Mouse (Mus musculus): ENCODE data around the gene Tent4b. TPM values are rescaled to one million over a fixed set of nuclear protein-coding genes. Genes with fewer than 3 reads are reported as not detected.

Tent4b gene
- polyA plus RNA-seq, 2 experiments from 2014 or later, result 7.6 to 13.7 TPM

DNA sequence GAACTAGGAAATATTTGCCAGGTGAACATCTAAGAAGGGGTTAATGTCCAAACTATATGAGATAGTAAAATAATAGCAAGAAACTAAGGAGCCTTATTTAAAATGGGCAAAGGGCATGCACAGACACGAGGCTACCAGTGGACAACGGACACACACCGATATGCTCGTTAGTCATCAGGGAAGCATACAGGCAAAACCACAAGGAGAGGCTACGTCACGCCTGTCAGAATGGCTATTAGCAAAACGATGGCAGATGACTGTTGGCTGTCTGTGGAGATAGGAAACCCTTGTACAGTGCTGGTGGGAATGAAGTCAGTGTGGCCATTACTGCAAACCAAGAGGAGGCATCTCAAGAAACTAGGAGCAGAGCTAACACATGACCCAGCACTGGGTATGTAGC is 81.9 kb downstream of the Tent4b start:
- ATAC-seq, result no peak

DNA sequence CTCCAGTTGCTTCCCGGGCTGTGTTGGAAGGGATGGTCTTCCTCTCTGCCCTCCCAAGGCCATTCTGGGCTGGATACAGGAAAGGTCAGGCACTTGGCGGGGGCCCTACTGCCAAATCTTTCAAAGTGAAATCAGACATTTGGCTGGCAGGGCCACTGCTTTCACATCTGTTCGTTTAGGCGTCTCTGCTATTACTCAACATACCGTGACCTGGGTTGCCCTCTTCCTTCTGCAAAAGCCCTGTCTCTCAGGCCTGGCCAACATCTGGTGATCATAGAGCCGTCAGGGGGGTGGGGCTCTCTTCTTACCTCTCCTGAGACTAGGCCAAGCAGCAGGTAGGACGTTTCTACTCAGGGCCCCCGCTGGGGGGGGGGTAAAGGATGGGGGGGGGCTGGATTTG is 83.7 kb downstream of the Tent4b start:
- ATAC-seq, result no peak

DNA sequence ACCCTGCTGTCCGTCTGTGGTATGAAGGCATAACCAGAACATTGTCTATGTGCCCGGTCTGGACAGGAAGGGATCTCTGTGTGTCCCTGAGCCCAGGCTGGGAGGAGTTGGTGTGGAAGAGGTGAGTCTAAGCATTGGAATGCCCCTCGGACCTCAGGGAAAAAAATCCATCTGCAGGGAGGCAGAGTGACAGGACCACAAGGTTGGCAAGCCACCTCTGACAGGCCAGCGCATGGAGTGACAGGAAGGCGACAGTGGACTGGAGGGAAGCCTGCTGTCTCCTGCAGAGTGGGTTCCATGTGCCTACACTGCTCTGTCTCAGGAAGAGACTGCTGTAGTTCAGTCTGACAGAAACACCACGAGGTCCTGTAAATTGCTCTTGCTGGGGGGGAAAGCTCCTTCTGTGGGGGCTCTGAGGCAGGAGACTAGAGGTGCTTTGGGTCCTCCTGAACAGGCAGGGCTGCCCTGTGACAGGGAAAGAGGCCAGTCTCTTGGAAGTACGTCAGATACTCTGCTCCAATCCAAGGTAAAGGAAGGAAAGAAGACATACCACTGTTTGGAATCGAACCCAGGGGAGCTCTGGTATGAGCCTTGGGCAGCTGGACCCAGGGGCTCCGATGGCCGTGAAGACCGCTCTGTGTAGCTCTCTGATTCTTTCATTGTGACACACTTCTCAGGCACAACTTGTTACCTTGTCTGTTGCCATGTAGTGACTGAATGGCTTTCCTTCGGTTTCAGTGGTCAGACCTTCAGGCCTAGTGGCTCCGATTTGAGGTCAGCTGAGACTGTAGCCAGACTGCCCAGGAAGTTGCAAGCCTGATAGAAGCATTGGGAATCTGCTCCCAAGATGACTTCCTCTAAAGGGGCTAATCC is 84.5 kb downstream of the Tent4b start:
- no peak for ATAC-seq

DNA sequence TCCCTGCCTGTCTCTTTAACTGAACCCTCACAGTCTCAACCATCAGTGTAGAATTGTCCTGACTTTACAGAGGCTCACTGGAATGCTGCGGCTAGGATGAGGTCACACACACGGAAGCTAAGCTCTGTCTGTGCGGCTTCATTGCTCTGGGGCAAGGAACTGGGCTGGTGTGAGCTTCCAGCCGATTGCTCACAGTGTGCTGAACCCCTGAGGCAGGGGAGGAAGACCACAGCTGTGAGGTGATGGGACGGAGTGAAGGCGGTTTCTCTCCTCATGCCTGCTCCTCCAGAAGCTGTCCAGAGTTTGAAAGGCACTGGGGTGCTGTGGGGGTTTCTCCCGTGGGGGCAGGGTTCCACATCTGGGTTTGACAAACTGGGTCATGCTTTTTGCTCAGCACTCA is 85.7 kb downstream of the Tent4b start:
- ATAC-seq, result no peak

DNA sequence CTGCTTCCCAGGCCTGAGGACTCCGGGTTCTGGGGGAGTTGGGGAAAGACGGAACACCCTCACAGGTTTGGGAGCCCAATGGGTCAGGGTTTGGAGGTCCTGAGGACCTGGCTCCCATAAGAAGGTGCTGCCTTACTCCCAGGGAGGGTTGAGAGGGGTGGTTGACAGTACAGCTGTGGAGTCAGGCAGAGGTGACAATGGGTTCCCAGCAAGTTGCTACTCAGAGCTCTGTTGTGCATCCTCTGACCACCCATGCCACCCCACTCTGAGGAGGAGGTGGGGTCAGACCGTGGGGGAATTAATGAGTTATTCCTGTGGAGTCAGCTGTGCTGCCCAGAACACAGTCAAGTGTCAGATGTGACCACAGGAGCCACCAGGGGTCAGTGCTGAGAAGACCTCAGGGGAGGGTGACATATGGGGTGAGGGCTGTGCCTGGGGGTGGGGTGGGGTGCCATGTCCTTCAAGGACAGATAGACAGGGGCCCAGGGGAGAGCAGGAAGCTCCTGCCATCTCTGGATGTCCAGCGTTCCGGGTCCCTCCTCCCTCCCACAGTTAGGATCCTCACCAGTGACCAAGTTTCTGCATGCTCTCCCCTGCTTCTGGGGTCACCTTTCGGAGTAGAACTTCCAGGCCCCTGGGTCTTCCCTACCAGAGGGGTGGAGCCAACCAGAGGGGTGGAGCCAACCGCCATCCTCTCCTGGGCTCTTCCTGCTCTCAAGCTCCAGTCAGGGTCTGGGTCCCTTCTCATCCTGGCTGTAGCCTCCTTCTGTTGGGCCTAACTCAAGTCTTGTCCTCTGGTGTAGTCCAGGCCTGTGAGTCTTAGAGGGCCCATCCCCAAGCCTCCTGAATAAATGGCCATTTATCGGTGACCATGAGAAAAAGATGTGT is 86.7 kb downstream of the Tent4b start:
- ATAC-seq, result no peak

DNA sequence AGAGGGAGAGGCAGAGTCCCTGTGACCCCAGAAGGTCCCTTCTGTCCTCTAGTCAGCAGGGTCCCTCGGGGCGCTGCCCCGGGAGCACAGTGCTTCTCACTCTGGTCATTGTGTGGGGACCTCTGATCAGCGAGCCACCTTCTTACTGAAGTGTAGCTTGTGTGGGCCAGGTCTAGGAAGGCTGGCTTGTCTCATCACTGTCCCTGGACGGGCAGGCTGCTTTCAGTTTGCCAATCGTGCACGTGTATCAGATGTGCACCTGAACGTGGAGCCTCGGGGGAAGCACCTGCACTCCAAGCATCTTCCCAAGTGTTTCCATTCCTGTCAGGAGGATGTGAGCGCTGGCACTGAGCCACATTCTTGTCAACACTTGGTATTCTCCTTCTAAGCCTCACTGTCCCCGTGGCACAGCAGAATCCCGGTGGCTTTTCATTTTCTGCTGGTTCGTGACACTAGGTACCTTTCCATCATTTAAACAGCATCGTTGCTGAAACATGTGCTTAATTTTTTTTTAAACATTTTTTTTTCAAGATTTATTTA is 87.5 kb downstream of the Tent4b start:
- no peak for ATAC-seq

DNA sequence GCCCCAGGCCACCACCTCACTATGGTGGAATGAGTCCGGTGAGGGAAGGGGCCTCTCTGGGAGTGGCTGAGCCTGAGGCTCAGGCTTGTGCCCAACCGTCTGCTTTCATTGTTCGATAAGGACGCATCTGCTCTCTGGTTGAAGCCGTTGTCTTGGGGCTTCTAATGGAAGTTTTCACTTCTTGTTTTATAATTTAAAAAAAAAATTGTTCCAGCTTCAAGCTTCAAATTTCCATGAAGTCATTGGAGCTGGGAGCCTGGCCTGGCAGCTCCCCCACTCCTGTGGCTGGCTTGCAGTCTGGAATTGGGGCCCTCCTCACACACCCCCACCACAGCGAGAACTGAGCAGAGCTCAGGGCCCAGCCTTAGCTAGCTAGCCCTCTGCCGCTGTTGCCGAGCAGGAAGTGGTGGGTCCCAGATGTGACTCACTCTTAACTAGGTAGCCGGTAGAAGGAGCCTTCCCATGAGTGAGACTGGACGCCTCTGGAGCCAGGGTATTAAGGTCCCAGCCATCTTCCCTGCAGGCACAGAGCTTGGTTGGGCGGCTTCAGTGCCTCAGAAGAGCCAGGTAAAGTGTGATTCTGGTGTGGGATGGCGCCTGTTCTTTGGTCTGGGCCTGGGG is 89.7 kb downstream of the Tent4b start:
- ATAC-seq, result peak; percentile 84

DNA sequence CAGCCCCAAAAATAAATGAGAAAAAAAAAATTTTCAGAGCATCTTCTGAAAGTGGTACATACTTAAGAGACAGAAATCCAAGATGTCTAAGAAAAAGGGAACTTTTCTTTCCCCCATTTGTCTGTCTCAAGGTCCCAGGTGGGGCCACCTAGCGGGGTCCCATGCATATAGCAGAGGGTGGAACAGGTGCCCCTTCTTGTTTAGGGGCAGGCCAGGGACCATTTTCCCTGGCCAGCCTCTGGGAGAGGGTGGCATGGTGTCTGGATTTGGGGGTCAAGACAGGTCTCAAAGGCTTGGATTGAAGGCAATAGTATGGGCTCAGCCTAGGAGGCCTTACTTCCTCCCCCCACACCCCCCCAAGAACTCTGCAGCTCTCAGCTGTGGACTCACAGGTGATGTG is 90.9 kb downstream of the Tent4b start:
- ATAC-seq, result peak; percentile 15

DNA sequence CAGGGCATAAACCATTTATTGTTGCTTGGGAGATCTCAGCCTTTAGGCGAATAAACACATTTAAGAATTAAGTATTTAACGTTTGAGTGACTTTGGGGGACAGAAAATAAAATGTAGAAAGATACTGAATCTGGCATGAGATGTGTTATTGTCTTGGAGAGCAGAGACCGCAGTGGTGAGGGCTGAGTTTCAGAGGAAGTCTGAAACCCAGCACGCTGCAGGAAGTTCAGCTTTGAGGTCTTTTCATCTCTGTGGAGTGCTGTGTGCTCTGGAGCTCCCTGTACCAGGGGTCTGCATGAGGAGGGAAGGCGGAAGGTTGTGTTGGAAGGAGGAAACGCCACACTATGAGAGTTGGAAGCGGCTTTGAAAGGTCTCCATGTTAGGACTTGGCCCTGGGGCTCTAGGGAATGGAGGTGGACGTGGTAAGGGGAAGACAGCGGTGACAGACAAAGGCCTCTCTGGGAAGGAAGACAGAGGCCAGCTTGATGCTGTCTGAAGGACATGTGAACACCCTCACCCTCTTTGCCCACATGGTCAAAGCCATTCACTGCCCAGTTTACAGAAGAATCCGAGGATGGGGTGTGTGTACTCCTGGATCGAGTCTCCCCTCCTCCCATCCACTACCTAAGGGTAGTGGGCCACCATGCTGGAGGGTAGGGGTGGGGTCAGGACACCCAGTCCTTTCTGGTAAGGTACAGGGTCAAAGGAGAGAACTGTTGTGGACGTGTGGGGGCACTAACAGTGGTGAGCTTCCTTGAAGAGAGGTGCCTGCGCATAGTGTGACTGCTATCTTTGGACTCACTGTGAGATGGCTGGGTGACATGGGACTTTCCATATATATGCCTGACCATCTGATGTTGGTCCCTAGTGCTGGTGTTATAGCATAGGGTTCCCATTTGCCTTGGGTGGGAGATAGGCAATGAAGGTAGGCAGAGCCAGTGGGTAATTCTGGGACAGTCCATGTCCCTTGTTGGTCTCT is 91.6 kb downstream of the Tent4b start:
- ATAC-seq, result peak; percentile 58

DNA sequence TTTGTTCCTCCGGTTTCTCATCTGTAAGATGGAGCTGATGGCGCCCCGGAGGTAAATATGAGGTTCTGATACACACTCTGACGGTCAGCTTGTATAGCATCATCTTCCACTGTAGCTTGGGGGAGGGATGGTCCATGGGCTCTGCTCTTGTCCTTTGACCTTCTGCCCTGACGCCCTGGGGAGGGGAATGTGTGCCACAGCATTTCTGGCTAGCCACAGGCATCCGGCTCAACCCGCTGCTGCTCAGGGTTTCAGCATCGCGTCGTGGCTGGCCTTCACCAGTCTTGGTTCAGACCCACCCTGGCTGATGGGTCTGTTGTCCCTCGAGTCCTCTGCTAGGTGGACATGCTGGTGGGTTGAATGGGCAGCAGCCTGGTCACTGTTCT is 92.3 kb downstream of the Tent4b start:
- no peak for ATAC-seq

DNA sequence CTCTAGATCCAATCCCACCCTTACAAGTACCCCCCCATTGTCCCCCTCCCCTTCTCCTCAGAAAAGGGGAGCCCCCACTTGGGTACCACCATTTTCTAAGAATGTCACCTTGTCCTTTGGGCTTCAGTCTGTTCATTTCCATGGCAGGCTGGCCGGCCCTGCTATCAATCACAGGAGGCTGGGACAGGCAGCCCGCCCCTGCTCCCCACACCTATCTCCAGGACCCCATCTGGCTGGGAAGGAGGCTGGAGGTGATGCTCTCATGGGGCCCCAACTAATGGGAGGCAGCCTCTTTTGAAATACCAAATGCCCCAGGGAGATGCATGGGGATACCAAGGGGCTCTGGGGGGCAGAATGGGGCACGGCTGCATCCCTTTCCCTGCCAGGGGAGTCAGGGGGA is 93.9 kb downstream of the Tent4b start:
- no peak for ATAC-seq

DNA sequence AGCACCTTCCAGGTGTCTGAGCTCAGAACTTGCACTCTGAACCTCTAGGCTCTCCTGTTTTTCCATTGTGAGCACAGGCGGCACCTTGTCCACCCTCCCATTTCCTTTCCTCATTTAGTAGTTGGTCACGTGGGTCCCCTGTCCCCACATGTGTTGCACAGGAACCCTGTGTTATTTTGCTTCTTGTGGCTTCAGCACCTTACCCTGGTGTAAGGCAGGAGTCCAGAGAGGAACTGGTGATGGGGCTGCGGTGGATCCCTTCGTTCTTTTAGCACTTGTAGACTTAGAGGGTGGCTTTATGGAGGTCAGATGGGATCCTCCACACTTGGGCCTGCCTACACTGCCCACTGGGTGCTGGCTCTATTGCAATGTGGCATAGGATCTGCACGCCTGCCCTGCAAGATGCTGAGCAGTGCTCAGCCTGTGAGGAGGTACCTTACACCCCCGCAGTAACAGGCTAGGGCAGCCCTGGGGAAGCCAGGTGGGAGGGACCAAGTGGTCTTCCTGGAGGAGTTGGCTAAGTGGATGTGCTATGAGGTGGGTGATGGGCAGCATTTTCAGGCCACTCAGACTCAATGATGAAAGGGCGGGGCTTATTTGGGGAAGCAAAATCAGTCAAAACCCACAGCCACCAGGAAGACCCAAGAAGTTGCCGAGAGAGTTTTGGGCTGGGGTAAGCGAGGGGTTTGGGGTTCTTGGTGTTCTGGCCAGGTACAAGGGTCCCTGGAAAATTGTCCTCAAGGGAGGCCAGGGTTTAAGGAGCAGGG is 94.8 kb downstream of the Tent4b start:
- peak; percentile 18 for ATAC-seq

DNA sequence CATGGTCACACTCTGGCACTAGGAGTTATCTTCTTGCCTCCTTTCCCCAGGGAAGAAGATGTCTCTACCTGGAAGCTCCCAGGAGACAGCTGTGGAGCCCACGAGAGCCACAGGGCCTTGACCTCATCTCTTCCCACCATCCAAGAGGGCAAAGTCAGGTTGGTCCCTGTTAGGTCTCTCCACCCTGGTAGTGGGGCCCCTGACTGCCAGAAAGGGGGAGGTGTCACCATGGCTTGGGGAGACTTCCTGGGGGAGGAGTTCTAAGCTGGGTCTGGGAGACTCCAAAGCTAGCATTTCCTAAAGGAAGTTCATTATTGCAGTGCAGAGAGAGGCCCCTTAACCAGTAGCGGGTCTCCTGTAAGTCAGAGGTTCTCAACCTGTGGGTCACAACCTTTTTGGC is 96.0 kb downstream of the Tent4b start:
- no peak for ATAC-seq

DNA sequence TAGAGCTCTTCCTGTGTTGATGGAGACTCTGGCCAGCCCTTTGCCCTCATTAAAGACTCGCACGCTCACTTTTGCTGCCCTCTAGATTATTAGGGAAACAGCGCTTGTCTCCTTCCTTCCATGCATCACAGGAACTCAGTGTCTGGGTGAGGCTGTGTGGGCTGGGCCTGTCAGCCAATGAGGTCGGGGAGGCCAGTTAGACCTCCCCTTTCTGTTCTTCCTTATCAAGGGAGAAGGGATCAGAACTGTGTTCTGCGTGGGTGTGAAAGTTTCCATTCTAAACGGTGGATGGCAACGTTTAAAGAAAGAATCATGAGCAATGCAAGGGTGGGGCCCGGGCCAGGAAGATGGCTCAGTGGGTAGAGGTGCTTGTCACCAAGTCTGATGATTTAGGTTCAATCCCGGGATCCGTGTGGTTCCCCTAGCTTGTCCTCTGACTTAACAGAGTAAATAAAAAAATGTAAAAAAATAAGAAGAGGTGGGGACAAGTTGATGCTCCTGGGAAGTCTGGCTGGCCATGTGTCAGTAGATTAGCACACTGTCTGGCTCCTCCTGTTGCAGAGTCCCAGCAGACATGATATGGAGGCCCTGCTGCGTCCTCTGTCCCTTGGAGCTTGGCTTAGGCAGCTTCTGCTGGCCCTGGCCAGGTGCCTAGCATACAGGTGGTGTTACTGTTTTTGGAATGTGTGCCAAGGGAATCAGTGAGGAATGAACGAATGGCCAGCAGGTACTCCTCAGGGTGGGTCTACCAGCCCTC is 99.1 kb downstream of the Tent4b start:
- ATAC-seq, result peak; percentile 61

DNA sequence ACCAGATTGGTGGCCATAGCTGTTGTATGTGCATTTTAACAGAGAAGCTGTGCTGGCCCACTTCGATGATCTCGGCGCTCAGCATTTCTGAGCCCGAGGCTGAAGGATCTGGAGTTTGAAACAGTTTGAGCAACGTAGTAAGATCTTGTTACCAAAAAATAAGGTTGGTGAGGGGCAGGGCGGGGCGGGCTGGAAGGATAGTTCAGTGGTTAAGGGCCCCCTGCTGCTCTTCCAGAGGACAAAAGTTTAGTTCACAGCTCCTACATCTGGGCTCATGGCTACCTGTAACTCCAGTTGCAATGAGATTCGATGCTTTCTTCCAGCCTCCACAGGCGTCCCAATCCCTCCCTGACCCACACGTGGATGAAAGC is 99.7 kb downstream of the Tent4b start:
- ATAC-seq, result no peak

DNA sequence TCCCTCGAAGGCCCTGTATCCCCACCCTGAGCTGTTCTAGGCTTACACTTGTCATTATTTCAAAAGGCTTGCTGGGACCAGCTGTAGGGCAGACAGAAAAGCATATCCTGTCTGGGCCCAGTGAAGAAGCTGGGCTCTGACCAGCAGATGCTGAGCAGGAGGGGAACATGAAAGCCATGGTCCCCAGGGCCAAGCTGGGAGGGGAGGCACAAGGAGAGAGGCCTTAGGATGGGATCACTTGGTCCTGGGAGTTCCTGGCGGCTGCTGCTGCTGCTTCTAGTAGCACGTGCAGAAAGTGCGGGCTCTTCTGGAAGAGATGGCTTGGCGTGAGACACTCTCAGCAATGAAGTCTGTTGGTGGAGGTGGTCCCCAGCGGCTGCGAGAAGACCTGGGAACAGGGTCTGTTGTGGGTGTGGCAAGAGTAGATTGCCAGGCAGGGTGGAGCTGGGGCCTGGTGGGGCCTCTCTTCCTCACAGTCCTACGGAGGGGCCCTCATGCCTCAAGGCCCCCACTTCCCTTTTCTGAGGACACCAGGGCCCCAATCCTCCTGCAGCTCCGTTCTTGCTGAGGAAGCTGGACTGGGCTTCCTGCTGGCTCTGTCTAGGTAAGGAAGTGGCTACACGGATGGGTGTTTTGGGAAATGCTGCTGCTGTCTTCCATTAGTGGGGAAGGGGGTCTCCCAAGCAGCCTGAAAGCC is 101.0 kb downstream of the Tent4b start:
- ATAC-seq, result no peak

DNA sequence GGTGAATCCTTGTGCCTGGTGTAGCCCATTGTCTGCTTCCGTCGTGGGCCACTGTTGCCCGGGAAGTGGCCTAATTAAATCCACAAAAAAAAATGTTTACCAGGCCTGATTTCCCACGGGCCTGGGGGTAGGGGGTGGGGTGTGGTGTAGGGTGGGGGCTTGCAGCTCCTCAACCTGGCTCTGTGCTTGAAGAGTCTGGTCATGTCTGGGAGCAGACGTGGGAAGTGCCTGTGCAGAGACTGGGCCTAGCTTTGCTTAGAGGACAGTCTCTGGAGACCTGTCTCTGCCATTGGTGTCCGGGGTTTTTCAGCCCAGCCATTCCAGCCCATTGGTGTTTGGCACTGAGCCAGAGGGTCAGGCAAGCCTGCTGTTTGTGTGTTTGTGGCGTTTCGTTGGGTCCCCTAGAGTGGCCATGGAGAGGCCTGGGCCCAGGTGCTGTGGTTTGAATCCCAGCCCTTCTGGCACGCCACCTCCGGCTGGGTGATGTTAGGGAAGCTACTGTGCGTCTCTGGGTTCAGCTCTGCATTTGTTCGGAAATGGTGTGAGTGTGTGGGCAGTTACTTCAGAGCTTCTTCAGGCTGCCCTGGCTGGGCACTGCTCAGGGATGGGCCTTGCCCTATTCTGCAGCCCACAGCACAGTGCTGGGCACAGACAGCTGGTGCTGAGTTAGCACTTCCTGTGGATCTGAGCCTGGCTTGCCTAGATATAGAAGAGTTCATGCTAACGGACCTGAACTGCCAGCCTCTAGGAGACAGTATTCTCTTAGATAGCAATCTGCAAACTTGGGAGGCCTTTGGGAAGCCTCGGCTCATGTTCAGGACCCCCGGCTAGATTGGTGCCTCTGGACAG is 102.8 kb downstream of the Tent4b start:
- ATAC-seq, result no peak

DNA sequence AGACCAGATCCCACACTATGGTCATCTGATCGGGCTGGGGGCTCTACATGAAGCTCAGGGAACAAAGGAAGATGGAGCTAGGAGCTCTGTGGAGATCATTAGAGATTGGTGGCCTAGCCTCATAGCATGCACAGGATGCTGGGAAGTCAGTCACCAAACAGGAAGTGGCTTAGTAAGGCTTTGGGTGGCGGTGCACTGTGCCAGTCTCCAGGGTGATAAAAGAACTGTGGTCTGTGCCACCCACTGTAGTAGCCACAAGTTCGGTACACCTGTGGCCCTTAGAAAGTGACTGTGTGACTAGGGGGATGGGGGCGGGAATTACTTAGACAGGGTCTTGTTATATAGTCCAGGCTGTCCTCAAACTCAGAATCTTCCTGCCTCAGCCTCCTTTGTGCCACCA is 106.8 kb downstream of the Tent4b start:
- ATAC-seq, result peak; percentile 95

DNA sequence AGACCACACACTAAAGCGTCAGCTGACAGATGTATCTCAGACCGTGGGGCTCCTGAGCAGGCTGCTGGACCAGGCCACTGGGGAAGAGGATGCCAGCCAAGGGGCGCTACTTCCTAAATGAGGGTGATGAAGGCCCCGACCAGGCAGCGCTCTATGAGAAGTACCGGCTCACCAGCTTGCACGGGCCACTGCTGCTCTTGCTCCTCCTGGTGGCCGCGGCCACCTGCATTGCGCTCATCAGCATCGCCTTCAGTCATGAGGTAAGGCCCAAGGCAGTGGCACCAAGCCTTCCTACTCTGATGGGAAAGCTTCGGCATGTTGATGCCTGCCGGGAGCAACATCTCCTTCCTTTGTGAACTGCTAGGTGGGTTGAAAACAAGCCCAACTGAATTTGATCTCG is 107.5 kb downstream of the Tent4b start:
- no peak for ATAC-seq
